Mouse (Mus musculus): ENCODE measurements at regions not wholly inside any gene's neighbourhood (a gene's known extent, or its start where the extent isn't known, plus 50 kb on each side); places are given as distances from the start of the nearest gene placed in this dataset.

- DNase-seq: no peak
Measured at GRCm38 (mm10) chr9:43982359-43982889, 60.8 kb upstream of the Thy1 start.

DNA sequence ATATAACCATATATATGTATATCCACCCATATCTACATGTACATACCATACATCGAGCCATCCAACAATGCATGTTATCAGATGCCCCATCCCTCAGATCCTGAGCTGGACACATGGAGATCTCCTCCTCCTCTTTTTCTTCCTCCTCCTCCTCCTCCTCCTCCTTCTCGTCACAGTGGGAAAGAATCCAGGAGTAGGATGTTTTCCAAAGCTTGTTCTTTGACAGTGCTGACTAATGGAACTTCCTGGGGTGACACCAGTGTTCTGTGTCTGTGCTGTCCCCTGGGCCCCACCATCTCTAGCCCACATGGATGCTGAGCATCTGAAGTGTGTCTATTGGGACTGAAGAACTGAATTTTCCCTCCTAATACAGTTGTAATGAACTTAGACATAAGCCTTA, 60.0 kb upstream of the Thy1 start:
- no peak for DNase-seq

- DNase-seq: peak; percentile 88
Measured at GRCm38 (mm10) chr9:43984181-43985062, 58.8 kb upstream of the Thy1 start.

GRCm38 (mm10) chr9:43987957-43988356, 55.2 kb upstream of the Thy1 start:
- no peak for DNase-seq

GRCm38 (mm10) chr9:43988981-43989860, 54.0 kb upstream of the Thy1 start:
- no peak for DNase-seq

DNA sequence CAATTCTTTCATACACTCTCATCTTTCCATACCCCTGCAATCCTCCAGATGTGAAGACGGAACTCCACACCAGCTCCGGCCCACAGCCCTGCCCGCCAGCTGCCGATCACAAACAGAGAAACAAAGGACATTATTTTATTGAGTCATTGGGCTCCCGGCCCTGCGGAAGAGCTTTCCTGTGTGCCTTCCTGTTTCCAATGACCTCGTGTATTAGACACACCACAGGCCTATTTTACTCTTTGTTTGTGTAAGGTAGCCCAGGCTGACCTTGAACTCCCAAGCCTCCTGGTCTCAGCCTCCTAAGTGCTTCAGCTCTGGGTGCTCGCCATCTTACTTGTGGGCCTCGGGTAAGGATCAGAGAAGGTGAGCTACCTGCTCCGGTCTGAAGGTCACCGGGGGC, 53.1 kb upstream of the Thy1 start:
- DNase-seq: no peak

DNA sequence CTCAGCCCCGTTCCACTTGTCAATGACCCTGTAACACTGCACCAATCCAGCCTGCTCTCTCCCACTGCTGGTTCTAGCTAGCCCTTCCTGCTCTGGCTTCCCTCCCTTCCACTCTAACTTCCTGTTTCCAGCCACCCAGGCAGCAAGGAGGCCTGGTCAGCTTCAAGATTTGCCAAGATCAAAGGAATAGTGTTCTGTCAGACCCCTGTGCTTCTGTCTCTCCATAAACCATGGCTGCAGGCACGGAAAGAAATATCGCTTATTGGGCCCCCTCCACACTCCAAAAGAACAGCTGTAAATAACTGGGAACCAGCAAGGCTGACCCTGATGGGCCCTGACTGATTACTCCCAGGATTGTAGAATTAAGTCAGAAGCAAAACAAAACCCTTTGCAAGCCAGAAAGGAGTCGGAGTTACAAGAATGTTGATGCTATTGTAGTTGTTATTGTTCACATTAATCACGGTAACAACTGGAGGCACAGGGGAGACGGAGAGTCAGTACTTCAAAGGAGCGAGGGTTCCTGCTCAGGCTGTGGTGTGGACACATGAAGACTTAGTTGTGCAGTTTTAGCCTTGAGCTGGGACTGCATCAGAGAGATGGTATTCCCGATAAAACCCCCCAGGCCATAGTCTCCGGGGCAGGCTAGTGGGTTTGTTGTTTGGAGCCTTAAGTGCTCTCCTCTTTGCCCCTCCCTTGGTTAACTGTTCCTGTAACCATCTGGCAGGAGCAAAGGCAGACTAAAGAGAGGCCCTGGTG, 49.8 kb upstream of the Thy1 start:
- no peak for DNase-seq
